In the genomic region with DNA sequence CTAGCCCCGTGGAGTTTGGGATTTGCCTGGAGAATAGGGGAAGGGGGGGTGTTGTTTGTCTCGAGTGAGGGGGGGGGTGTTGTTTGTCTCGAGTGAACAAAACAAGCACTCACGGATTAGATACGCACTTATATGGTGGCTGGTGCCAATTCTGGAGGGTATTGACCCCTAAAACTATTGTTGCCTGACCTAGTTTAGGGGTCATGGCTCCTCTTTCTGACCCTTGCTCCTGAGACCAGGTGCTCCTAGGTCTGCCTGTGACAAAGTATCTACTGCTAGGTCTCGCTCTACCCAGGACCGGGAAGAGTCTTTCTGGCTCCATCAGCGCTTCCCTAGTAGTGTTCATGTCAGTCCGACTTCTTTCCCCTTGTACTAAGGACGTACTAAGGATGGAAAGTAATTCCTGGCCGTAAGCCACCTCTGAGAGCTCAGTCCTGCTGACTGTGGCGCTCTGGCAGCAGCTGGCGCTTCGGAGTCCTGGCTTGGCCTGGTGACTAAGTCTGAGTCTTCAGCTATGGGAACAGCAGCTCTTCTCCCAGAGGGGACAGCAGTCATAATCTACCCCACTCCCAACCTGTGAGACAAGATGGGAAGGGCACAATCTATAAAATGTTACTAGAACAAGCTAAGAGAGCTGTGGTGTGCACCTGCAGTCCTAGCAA, we compare ENCODE assay signal across 8 mouse cellular contexts. TPM values are rescaled to one million over a fixed set of nuclear protein-coding genes. Genes with fewer than 3 reads are reported as not detected.
A peak's percentile ranks its signal among the peaks of the same experiment; 100 is the strongest.
DNase-seq lines count a peak whose midpoint lies in the region; ATAC-seq and TF ChIP-seq lines count a peak whose summit lies in the region.

No protein-coding gene starts in this region.

- TF ChIP-seq POLR2A in brain, embryonic 14.5 days (IDR thresholded peaks at IDR 0.05; ENCODE audit: borderline replicate concordance, extremely low read depth, insufficient read depth, insufficient read length, poor library complexity, severe bottlenecking) = no peak

- WGBS in heart, embryonic 13.5 days = 39% methylated on average over 14 of the region's 14 CpGs
- 55% methylated on average over 14 of the region's 14 CpGs for WGBS in lung, embryonic 16.5 days
- WGBS in stomach, embryonic 15.5 days = 74% methylated on average over 14 of the region's 14 CpGs

- no peaks in the 10 kb centered on the region for H3K9me3 ChIP-seq in heart, embryonic 13.5 days
- no peaks in the 10 kb centered on the region for H3K9me3 ChIP-seq in lung, embryonic 16.5 days (ENCODE audit: control insufficient read depth, low read length)
- H3K9me3 ChIP-seq in stomach, embryonic 15.5 days = no peaks in the 10 kb centered on the region

- H3K36me3 ChIP-seq in heart, embryonic 13.5 days = no peaks in the 10 kb centered on the region
- H3K36me3 ChIP-seq in lung, embryonic 16.5 days (ENCODE audit: control insufficient read depth, insufficient read depth, low read length) = no peaks in the 10 kb centered on the region
- H3K36me3 ChIP-seq in stomach, embryonic 15.5 days = no peaks in the 10 kb centered on the region

- 0 out of 2 replicates have a peak, but pooled peaks cover 5% of the 10 kb centered on the region for H3K27me3 ChIP-seq in heart, embryonic 13.5 days (replicated peaks)
- H3K27me3 ChIP-seq in lung, embryonic 16.5 days (ENCODE audit: control insufficient read depth, insufficient read depth, low read depth, low read length) = no peaks in the 10 kb centered on the region
- H3K27me3 ChIP-seq in stomach, embryonic 15.5 days (replicated peaks) = no peaks in the 10 kb centered on the region

- H3K4me3 ChIP-seq in heart, embryonic 13.5 days = peak overlapping the region; percentile 66
- H3K4me3 ChIP-seq in lung, embryonic 16.5 days (ENCODE audit: low read length) = no peak overlapping the region
- no peak overlapping the region for H3K4me3 ChIP-seq in stomach, embryonic 15.5 days (replicated peaks)

- peaks cover 60% of the 10 kb centered on the region for H3K4me1 ChIP-seq in heart, embryonic 13.5 days
- peaks cover 12% of the 10 kb centered on the region for H3K4me1 ChIP-seq in lung, embryonic 16.5 days (replicated peaks; ENCODE audit: control insufficient read depth, insufficient read depth, low read length)
- H3K4me1 ChIP-seq in stomach, embryonic 15.5 days = peaks cover 25% of the 10 kb centered on the region

- H3K27ac ChIP-seq in heart, embryonic 13.5 days (replicated peaks) = peak overlapping the region; percentile 85
- H3K27ac ChIP-seq in lung, embryonic 16.5 days (ENCODE audit: low read length) = peak overlapping the region; percentile 80
- peak overlapping the region; percentile 44; the same call in 1 of the 2 replicates for H3K27ac ChIP-seq in stomach, embryonic 15.5 days

- peak overlapping the region; percentile 87 for H3K9ac ChIP-seq in heart, embryonic 13.5 days
- peak overlapping the region; percentile 21; the same call in 1 of the 2 replicates for H3K9ac ChIP-seq in lung, embryonic 16.5 days (ENCODE audit: low read length)
- H3K9ac ChIP-seq in stomach, embryonic 15.5 days = no peak overlapping the region

- H3K4me2 ChIP-seq in heart, embryonic 13.5 days = peak overlapping the region; percentile 82
- peak overlapping the region; percentile 29; the same call in 1 of the 2 replicates for H3K4me2 ChIP-seq in lung, embryonic 16.5 days (ENCODE audit: low read depth, low read length)
- H3K4me2 ChIP-seq in stomach, embryonic 15.5 days = peak overlapping the region; percentile 38

- DNase-seq in MN1 (ENCODE audit: low spot score) = peak; percentile 58
- DNase-seq in brain, embryonic 14.5 days (ENCODE audit: low read depth) = peak; percentile 72
- peak; percentile 72 for DNase-seq in kidney, adult 9 months
- no peak for DNase-seq in spleen, adult 18-20 months
- no peak for DNase-seq in urinary bladder, postnatal 25 days (ENCODE audit: low spot score)

- no peak for TF ChIP-seq CTCF in brain, embryonic 14.5 days (IDR thresholded peaks at IDR 0.05; ENCODE audit: borderline replicate concordance, extremely low read depth, insufficient read depth, insufficient read length)

- ATAC-seq in heart, embryonic 13.5 days (ENCODE audit: extremely low read depth, insufficient number of reproducible peaks, low FRiP score, low TSS enrichment) = no peak
- ATAC-seq in lung, embryonic 16.5 days (ENCODE audit: low read depth) = no peak; the same call in 1 of the 2 replicates
- no peak for ATAC-seq in stomach, embryonic 15.5 days (ENCODE audit: insufficient read depth, low FRiP score, low read depth)

RNA-seq across cellular contexts. Expression of a gene that starts 2.7 kb away (rescaled TPM):
- 18.9 and 42.0 TPM in 2 replicates for polyA plus RNA-seq in brain, embryonic 14.5 days (2012; rRNA removed)
- 8.7 and 9.1 TPM in 2 replicates for polyA plus RNA-seq in heart, embryonic 13.5 days (2015; fragmentation: Nextera tagmentation; extraction: Ambion mirVana)
- polyA plus RNA-seq in lung, embryonic 16.5 days (2015; fragmentation: Nextera tagmentation; extraction: Ambion mirVana) = 6.8 and 7.4 TPM in 2 replicates
- 7.6 and 7.7 TPM in 2 replicates for polyA plus RNA-seq in stomach, embryonic 15.5 days (2015; fragmentation: Nextera tagmentation; extraction: Ambion mirVana)

RNA-seq across cellular contexts. Expression of a gene that starts 41.0 kb away (rescaled TPM):
- polyA plus RNA-seq in brain, embryonic 14.5 days (2012; rRNA removed) = 13.7 and 25.0 TPM in 2 replicates
- polyA plus RNA-seq in heart, embryonic 13.5 days (2015; fragmentation: Nextera tagmentation; extraction: Ambion mirVana) = 31.8 and 37.0 TPM in 2 replicates
- polyA plus RNA-seq in lung, embryonic 16.5 days (2015; fragmentation: Nextera tagmentation; extraction: Ambion mirVana) = 52.0 and 52.1 TPM in 2 replicates
- 37.6 and 39.6 TPM in 2 replicates for polyA plus RNA-seq in stomach, embryonic 15.5 days (2015; fragmentation: Nextera tagmentation; extraction: Ambion mirVana)

Comparison
In these comparisons a context has a peak if more than half of its experiments do, and no peak if none do; other contexts are left out.
1. DNase-seq: peak in MN1 (single experiment), brain, embryonic 14.5 days (single experiment) and kidney, adult 9 months (single experiment); none in spleen, adult 18-20 months (0 of 2) and urinary bladder, postnatal 25 days (single experiment).
2. H3K4me2 ChIP-seq: peak in every context shown above with its lines; median percentile 82 in heart, embryonic 13.5 days; 38 in stomach, embryonic 15.5 days; 29 in lung, embryonic 16.5 days.
3. Peak in every context shown above with its lines, with median percentiles within 50 percentile points of each other: H3K27ac ChIP-seq.